Mouse (Mus musculus) forebrain, postnatal 0 days (tissue): ENCODE measurements around the gene Ttll11. TPM values are rescaled to one million over a fixed set of nuclear protein-coding genes. Genes with fewer than 3 reads are reported as not detected.

Experiments
- ATAC-seq: fragments of 200-750 bp; cut with Nextera tagmentation; 2 replicates; pipeline ENCODE4 v1.8.0; 2017; ENCODE audit warnings: mild to moderate bottlenecking, moderate library complexity
- DNase-seq: peaks from one replicate; pipeline ENCODE4 v3.0.0-alpha.2; 2015
- H3K27ac ChIP-seq: fragments of 300-500 bp; sonication (generic); 2 replicates; pipeline ENCODE4 v1.5.1; 2014; ENCODE audit warnings: low read depth, mild to moderate bottlenecking, antibody characterized with exemption, low read length, moderate library complexity, mixed read lengths
- H3K27me3 ChIP-seq: fragments of 300-500 bp; sonication (generic); 2 replicates; pipeline ENCODE4 v1.6.1; 2014; ENCODE audit warnings: mild to moderate bottlenecking, low read length, mixed read lengths; ENCODE audit not compliant: insufficient read depth
- H3K36me3 ChIP-seq: fragments of 300-500 bp; sonication (generic); 2 replicates; pipeline ENCODE4 v1.6.1; 2014; ENCODE audit warnings: mild to moderate bottlenecking, moderate library complexity; ENCODE audit not compliant: insufficient read depth
- H3K4me1 ChIP-seq: fragments of 300-500 bp; sonication (generic); 2 replicates; pipeline ENCODE4 v1.6.1; 2014; ENCODE audit warnings: antibody characterized with exemption; ENCODE audit not compliant: insufficient read depth
- H3K4me2 ChIP-seq: fragments of 300-500 bp; sonication (generic); 2 replicates; pipeline ENCODE4 v1.6.1; 2014; ENCODE audit warnings: low read depth, mild to moderate bottlenecking, moderate library complexity
- H3K4me3 ChIP-seq: fragments of 300-500 bp; sonication (generic); 2 replicates; pipeline ENCODE4 v1.5.1; 2014; ENCODE audit warnings: low read depth, low read length, mixed read lengths
- H3K9ac ChIP-seq: fragments of 300-500 bp; sonication (generic); 2 replicates; pipeline ENCODE4 v1.6.1; 2014; ENCODE audit warnings: mild to moderate bottlenecking
- H3K9me3 ChIP-seq: fragments of 300-500 bp; sonication (generic); 2 replicates; pipeline ENCODE4 v1.6.1; 2016; ENCODE audit warnings: low read length
- CTCF ChIP-seq: sonication (generic); IDR thresholded peaks from 2 replicates; pipeline ENCODE4 v1.5.1; 2016; ENCODE audit warnings: antibody characterized with exemption, control low read depth, low read depth
- WGBS: fragments of 180-500 bp; shearing (Covaris S2); extraction: QIAGEN DNeasy Blood & Tissue Kit; methylation state at CpG from one replicate; pipeline ENCODE4 v1.1.7; 2014; 5-methylcytosine and 5-hydroxymethylcytosine counted together
- polyA plus RNA-seq: library from polyadenylated mRNA; unstranded; fragments of >200 nt; fragmentation: Nextera tagmentation; extraction: Ambion mirVana; gene quantifications from 2 replicates; pipeline ENCODE4 v1.2.1, GENCODE M21; 2015
- total RNA-seq: library from RNA; depleted of rRNA; stranded (reverse); fragments of >200 nt; gene quantifications from 2 replicates; pipeline ENCODE4 v1.2.3, GENCODE M21; 2014

The Ttll11 gene
- total and polyA plus RNA-seq, 2 experiments from 2014 or later = 7.2 to 9.2 TPM

GRCm38 (mm10) chr2:36008071-36008470, 28.4 kb upstream of the Ttll11 start:
- peak; percentile 87 for TF ChIP-seq CTCF
- Histone ChIP-seq H3K4me1 (0 out of 2 replicates have a peak, but pooled peaks cover 7% of the 10 kb centered on the region), H3K36me3 (no peaks in the 10 kb centered on the region), H3K27ac (no peak overlapping the region), H3K9me3 (no peaks in the 10 kb centered on the region), H3K9ac (no peak overlapping the region), H3K27me3 (no peaks in the 10 kb centered on the region), H3K4me2 (no peak overlapping the region), H3K4me3 (no peak overlapping the region)
- WGBS = 4% methylated on average over 1 of the region's 1 CpGs
- no peak for ATAC-seq
- peak; percentile 72 for DNase-seq

GRCm38 (mm10) chr2:36002188-36002587, 22.5 kb upstream of the Ttll11 start:
- DNase-seq (no peak), ATAC-seq (peak; percentile 32)
- Histone ChIP-seq H3K4me1 (no peaks in the 10 kb centered on the region), H3K27me3 (no peaks in the 10 kb centered on the region), H3K27ac (no peak overlapping the region), H3K9me3 (no peaks in the 10 kb centered on the region), H3K9ac (no peak overlapping the region), H3K4me3 (no peak overlapping the region), H3K36me3 (no peaks in the 10 kb centered on the region), H3K4me2 (no peak overlapping the region)
- 15% methylated on average over 6 of the region's 6 CpGs for whole genome bisulfite sequencing
- TF ChIP-seq CTCF = no peak

DNA sequence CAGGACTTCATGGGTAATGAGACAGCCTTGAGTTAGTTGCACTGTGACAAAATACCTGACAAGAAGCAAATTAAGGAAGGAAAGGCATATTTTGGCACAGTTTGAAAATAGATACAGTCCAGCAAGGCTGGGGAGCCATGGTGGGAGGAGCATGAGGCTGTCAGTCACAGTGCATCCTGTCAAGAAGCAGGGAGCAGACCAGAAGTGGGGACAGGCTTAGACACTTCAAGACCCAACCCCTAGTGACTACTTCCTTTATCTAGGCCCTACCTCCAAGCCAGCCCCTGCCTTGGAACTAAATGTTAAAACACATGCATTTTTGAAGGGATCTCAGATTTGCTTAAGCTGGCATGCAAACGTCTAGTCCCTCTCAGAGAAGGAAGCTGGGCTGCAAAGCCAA, 20.7 kb upstream of the Ttll11 start:
- DNase-seq (no peak), ATAC-seq (no peak)
- 64% methylated on average over 1 of the region's 1 CpGs for WGBS
- H3K36me3 ChIP-seq = no peaks in the 10 kb centered on the region
- no peak overlapping the region for H3K4me2 ChIP-seq
- H3K4me1 ChIP-seq = no peaks in the 10 kb centered on the region
- no peaks in the 10 kb centered on the region for H3K27me3 ChIP-seq
- H3K9me3 ChIP-seq = no peaks in the 10 kb centered on the region
- no peak overlapping the region for H3K27ac ChIP-seq
- no peak overlapping the region for H3K4me3 ChIP-seq
- TF ChIP-seq CTCF = no peak
- no peak overlapping the region for H3K9ac ChIP-seq

DNA sequence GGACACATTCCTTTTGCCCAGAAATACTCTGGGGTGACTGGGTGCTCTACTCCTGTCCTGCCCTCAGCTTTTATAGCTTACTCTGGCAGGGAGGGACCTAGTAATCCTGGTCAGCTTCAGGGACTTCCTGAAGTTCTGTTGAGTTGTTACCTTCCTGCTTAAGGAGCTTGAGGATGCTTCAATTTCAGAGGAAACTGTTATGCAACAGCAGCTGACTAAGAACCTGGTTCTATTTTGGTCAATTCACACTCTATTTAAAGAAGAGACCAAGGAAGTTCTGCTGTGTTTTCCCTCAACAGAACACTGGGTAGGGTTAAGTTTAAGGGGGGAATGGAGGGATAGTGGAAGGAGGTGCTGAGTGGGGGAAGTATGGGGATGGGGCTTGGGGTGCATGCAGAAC, 19.5 kb upstream of the Ttll11 start:
- no peak overlapping the region for H3K27ac ChIP-seq
- DNase-seq (no peak), ATAC-seq (no peak)
- no peaks in the 10 kb centered on the region for H3K4me1 ChIP-seq
- H3K4me2 ChIP-seq = no peak overlapping the region
- no peak overlapping the region for H3K4me3 ChIP-seq
- H3K9ac ChIP-seq = no peak overlapping the region
- no peak for TF ChIP-seq CTCF
- no peaks in the 10 kb centered on the region for H3K27me3 ChIP-seq
- H3K9me3 ChIP-seq = no peaks in the 10 kb centered on the region
- no peaks in the 10 kb centered on the region for H3K36me3 ChIP-seq

- H3K4me1 ChIP-seq = no peaks in the 10 kb centered on the region
- no peak for TF ChIP-seq CTCF
- no peaks in the 10 kb centered on the region for H3K27me3 ChIP-seq
- no peak overlapping the region for H3K4me3 ChIP-seq
- no peak overlapping the region for H3K4me2 ChIP-seq
- 95% methylated on average over 5 of the region's 5 CpGs for WGBS
- DNase-seq (no peak), ATAC-seq (no peak)
- H3K9me3 ChIP-seq = no peaks in the 10 kb centered on the region
- no peak overlapping the region for H3K27ac ChIP-seq
- no peak overlapping the region for H3K9ac ChIP-seq
- no peaks in the 10 kb centered on the region for H3K36me3 ChIP-seq
These were observed 18.7 kb upstream of the Ttll11 start for GRCm38 (mm10) chr2:35998416-35998815.

- no peak overlapping the region for H3K4me2 ChIP-seq
- H3K9ac ChIP-seq = no peak overlapping the region
- no peaks in the 10 kb centered on the region for H3K36me3 ChIP-seq
- H3K27ac ChIP-seq = no peak overlapping the region
- H3K4me3 ChIP-seq = no peak overlapping the region
- no peaks in the 10 kb centered on the region for H3K4me1 ChIP-seq
- 90% methylated on average over 2 of the region's 2 CpGs for WGBS
- no peaks in the 10 kb centered on the region for H3K9me3 ChIP-seq
- ATAC-seq (no peak), DNase-seq (no peak)
- TF ChIP-seq CTCF = no peak
- no peaks in the 10 kb centered on the region for H3K27me3 ChIP-seq
These were observed 17.0 kb upstream of the Ttll11 start for GRCm38 (mm10) chr2:35996753-35997152.

DNA sequence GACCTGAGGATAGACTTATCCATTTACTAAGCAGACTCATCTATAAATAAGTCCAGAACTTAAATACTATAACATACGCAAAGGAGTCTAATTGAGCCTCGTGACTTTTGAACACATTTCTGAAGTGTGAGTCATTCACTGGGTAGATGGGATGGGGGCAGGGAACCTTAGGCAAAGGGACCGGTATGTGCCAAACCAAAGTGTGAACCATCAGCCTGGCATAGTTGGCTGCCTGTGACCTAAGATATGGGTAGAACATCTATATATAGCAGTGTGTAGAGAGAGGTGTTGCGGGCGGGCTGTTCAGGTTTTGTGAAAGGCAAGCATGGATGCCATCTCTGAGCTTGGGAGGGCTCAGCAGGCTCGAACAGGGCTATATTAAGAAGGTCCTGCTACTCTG, 14.6 kb upstream of the Ttll11 start:
- Histone ChIP-seq H3K9me3 (no peaks in the 10 kb centered on the region), H3K4me1 (no peaks in the 10 kb centered on the region), H3K9ac (no peak overlapping the region), H3K27me3 (no peaks in the 10 kb centered on the region), H3K27ac (no peak overlapping the region), H3K36me3 (no peaks in the 10 kb centered on the region), H3K4me3 (no peak overlapping the region), H3K4me2 (no peak overlapping the region)
- 87% methylated on average over 6 of the region's 6 CpGs for WGBS
- ATAC-seq (no peak), DNase-seq (no peak)
- no peak for TF ChIP-seq CTCF

GRCm38 (mm10) chr2:35993481-35993880, 13.8 kb upstream of the Ttll11 start:
- Histone ChIP-seq H3K36me3 (no peaks in the 10 kb centered on the region), H3K9me3 (no peaks in the 10 kb centered on the region), H3K4me1 (no peaks in the 10 kb centered on the region), H3K9ac (no peak overlapping the region), H3K4me3 (no peak overlapping the region), H3K27me3 (no peaks in the 10 kb centered on the region), H3K4me2 (no peak overlapping the region), H3K27ac (no peak overlapping the region)
- DNase-seq (no peak), ATAC-seq (no peak)
- TF ChIP-seq CTCF = no peak
- 80% methylated on average over 2 of the region's 2 CpGs for WGBS
